Mouse (Mus musculus) layer of hippocampus, adult 18-20 months (tissue): ENCODE data around the gene Clmp. TPM values are rescaled to one million over a fixed set of nuclear protein-coding genes. Genes with fewer than 3 reads are reported as not detected.
"Not testable (repeated sequence)": the region's sequence is repeated elsewhere in the genome, so short reads cannot be mapped to it uniquely, and the experiment has no call there.

Experiments
- DNase-seq, 2 experiments: peaks; one replicate each; pipeline ENCODE4 v3.0.0; 2022; ENCODE audit warnings: low spot score in 2 of 2
- total RNA-seq, 2 experiments: library from RNA; stranded (reverse); gene quantifications; 2 replicates each; pipeline ENCODE4 v1.2.3; 2021

Gene Clmp
- total RNA-seq, 2 experiments from 2014 or later: 23.1 to 25.4 TPM

- peak; percentile 56 to 75 for DNase-seq
Measured at GRCm38 (mm10) chr9:40799837-40800501, 114.2 kb downstream of the Clmp start.

- peak; percentile 100 for DNase-seq
Measured at GRCm38 (mm10) chr9:40800675-40801612, 115.2 kb downstream of the Clmp start, which contains the start of gene Hspa8. Gene Hspa8 (plus strand): TSS chr9:40800984.

GRCm38 (mm10) chr9:40801614-40802532, 116.1 kb downstream of the Clmp start:
- peak in 1 of 2 experiments; percentile 65 for DNase-seq

GRCm38 (mm10) chr9:40802533-40802875, 116.7 kb downstream of the Clmp start:
- not testable (repeated sequence) for DNase-seq

- not testable (repeated sequence) for DNase-seq
Measured at GRCm38 (mm10) chr9:40804576-40804975, 118.8 kb downstream of the Clmp start.

- peak in 1 of 2 experiments; percentile 82 for DNase-seq
Measured at GRCm38 (mm10) chr9:40805263-40805662, 119.5 kb downstream of the Clmp start.

GRCm38 (mm10) chr9:40806440-40807288, 120.9 kb downstream of the Clmp start:
- DNase-seq: peak in 1 of 2 experiments; percentile 43

- peak in 1 of 2 experiments; percentile 44 for DNase-seq
Measured at GRCm38 (mm10) chr9:40807289-40807920, 121.6 kb downstream of the Clmp start.

- DNase-seq: peak in 1 of 2 experiments; percentile 30
Measured at GRCm38 (mm10) chr9:40808061-40808906, 122.5 kb downstream of the Clmp start.

GRCm38 (mm10) chr9:40808907-40809280, 123.1 kb downstream of the Clmp start:
- DNase-seq: no peak

- DNase-seq: peak in 1 of 2 experiments; percentile 31
Measured at GRCm38 (mm10) chr9:40811860-40812259, 126.1 kb downstream of the Clmp start.

GRCm38 (mm10) chr9:40814060-40814459, 128.3 kb downstream of the Clmp start:
- DNase-seq: no peak

GRCm38 (mm10) chr9:40817325-40818028, 131.7 kb downstream of the Clmp start:
- peak in 1 of 2 experiments; percentile 17 for DNase-seq

GRCm38 (mm10) chr9:40825601-40826000, 139.8 kb downstream of the Clmp start:
- no peak for DNase-seq

GRCm38 (mm10) chr9:40827366-40827765, 141.6 kb downstream of the Clmp start:
- DNase-seq: peak in 1 of 2 experiments; percentile 68

- peak; percentile 58 to 87 for DNase-seq
Measured at GRCm38 (mm10) chr9:40834569-40834968, 148.8 kb downstream of the Clmp start.
